Mouse (Mus musculus) right cerebral cortex, adult 18-20 months (tissue): ENCODE measurements around the gene Olfr1116.
"Not testable (repeated sequence)": the region's sequence is repeated elsewhere in the genome, so short reads cannot be mapped to it uniquely, and the experiment has no call there.

ENCODE experiments used
- DNase-seq: peaks from one replicate; pipeline ENCODE4 v3.0.0; 2022; ENCODE audit warnings: mixed read lengths

Olfr1116 gene

GRCm38 (mm10) chr2:87267234-87267633, at the start of gene Olfr1116:
Gene Olfr1116 (plus strand): TSS chr2:87267534.
- DNase-seq, result no peak

- DNase-seq, result no peak
Observed at GRCm38 (mm10) chr2:87247713-87248112, 19.6 kb upstream of the Olfr1116 start, which contains the start of gene Olfr1115. Gene Olfr1115 (plus strand): TSS chr2:87248013.

- not testable (repeated sequence) for DNase-seq
Observed at GRCm38 (mm10) chr2:87293977-87294376, 26.6 kb downstream of the Olfr1116 start.

GRCm38 (mm10) chr2:87307281-87307680, 39.9 kb downstream of the Olfr1116 start, which contains the start of gene Olfr1118:
Gene Olfr1118 (plus strand): TSS chr2:87307581.
- no peak for DNase-seq
